Mouse (Mus musculus) midbrain, embryonic 16.5 days (tissue): ENCODE measurements at regions not wholly inside any gene's neighbourhood (a gene's known extent, or its start where the extent isn't known, plus 50 kb on each side); places are given as distances from the start of the nearest gene placed in this dataset.

Experiments
- ATAC-seq: fragments of 200-750 bp; cut with Nextera tagmentation; 2 replicates; pipeline ENCODE4 v1.8.0; 2017; ENCODE audit warnings: moderate TSS enrichment
- H3K27ac ChIP-seq: fragments of 300-500 bp; sonication (generic); 2 replicates; pipeline ENCODE4 v1.5.1; 2014; ENCODE audit warnings: mild to moderate bottlenecking, low read length, mixed read lengths
- H3K27me3 ChIP-seq: fragments of 300-500 bp; sonication (generic); 2 replicates; pipeline ENCODE4 v1.6.1; 2014; ENCODE audit warnings: low read depth, low read length, mixed read lengths; ENCODE audit not compliant: control insufficient read depth, insufficient read depth
- H3K36me3 ChIP-seq: fragments of 300-500 bp; sonication (generic); 2 replicates; pipeline ENCODE4 v1.6.1; 2014; ENCODE audit warnings: mild to moderate bottlenecking, low read length, moderate library complexity, mixed read lengths; ENCODE audit not compliant: control insufficient read depth, insufficient read depth
- H3K4me1 ChIP-seq: fragments of 300-500 bp; sonication (generic); 2 replicates; pipeline ENCODE4 v1.6.1; 2014; ENCODE audit warnings: mild to moderate bottlenecking, low read length, mixed read lengths; ENCODE audit not compliant: control insufficient read depth, insufficient read depth
- H3K4me2 ChIP-seq: fragments of 300-500 bp; sonication (generic); 2 replicates; pipeline ENCODE4 v1.6.1; 2014; ENCODE audit warnings: mild to moderate bottlenecking, low read length, mixed read lengths
- H3K4me3 ChIP-seq: fragments of 300-500 bp; sonication (generic); 2 replicates; pipeline ENCODE4 v1.5.1; 2014; ENCODE audit warnings: low read depth, mild to moderate bottlenecking, low read length, moderate library complexity, mixed read lengths
- H3K9ac ChIP-seq: fragments of 300-500 bp; sonication (generic); 2 replicates; pipeline ENCODE4 v1.6.1; 2014; ENCODE audit warnings: low read depth, low read length, mixed read lengths
- H3K9me3 ChIP-seq: fragments of 300-500 bp; sonication (generic); replicated peaks from 2 replicates; pipeline ENCODE4 v1.6.1; 2014; ENCODE audit warnings: mild to moderate bottlenecking, low read length, mixed read lengths; ENCODE audit not compliant: control insufficient read depth, poor library complexity, severe bottlenecking
- WGBS: fragments of 180-500 bp; shearing (Covaris S2); extraction: QIAGEN DNeasy Blood & Tissue Kit; methylation state at CpG from one replicate; pipeline ENCODE4 v1.1.7; 2014; 5-methylcytosine and 5-hydroxymethylcytosine counted together

DNA sequence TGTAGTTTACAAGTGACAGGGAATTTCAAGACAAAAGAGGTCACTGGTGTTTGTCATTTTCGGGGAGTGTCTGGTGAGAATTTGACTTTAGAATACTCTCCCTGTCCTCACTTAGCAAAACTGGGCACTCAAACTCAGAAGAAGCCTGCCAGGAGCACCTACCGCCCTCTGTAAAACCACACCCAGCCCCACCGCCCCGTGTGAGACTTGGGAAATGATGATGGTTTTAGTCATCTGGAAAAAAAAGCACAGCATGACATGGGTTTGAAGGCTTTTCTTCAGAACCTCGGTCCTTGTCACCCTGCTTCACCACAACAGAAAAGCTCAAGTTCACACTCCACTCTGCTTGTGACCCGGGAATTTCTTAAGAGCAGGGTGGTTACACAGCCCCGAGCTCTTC lies 210.4 kb upstream of the Spdye4c start:
- Histone ChIP-seq H3K36me3 (no peaks in the 10 kb centered on the region), H3K9me3 (no peaks in the 10 kb centered on the region), H3K4me3 (no peak overlapping the region), H3K4me2 (no peak overlapping the region), H3K9ac (no peak overlapping the region), H3K27ac (no peak overlapping the region), H3K27me3 (no peaks in the 10 kb centered on the region), H3K4me1 (peaks cover 6% of the 10 kb centered on the region; the same call in 1 of the 2 replicates)
- 34% methylated on average over 7 of the region's 7 CpGs for WGBS
- no peak for ATAC-seq

DNA sequence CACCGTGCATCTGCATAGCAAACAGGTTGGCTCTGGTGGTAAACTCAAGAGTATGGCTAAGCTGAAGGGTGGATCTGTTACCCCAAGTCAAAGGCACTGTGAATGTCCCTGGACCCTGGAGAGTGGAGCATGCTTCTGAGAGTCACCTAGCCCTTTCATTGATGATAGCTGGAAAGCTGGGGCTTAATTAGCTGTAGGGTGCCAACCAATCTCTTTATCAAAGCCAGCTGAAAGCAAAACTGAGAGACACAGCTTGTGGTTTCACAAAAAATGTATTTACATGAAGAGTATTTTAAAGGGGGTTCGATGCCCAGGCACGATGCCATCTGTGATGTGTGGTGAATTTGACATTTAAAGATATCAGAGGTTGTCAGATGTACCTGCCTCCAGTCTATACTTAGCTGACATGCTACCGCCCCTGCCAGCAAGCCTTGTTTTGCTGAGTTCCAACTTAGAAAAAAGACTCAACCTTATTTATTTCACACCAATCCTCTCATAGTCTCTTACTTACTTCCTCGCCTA lies 209.3 kb upstream of the Spdye4c start:
- Histone ChIP-seq H3K27ac (no peak overlapping the region), H3K4me1 (peaks cover 6% of the 10 kb centered on the region; the same call in 1 of the 2 replicates), H3K9ac (no peak overlapping the region), H3K27me3 (no peaks in the 10 kb centered on the region), H3K9me3 (no peaks in the 10 kb centered on the region), H3K4me2 (no peak overlapping the region), H3K4me3 (no peak overlapping the region), H3K36me3 (no peaks in the 10 kb centered on the region)
- ATAC-seq, result no peak
- 77% methylated on average over 5 of the region's 5 CpGs for WGBS

DNA sequence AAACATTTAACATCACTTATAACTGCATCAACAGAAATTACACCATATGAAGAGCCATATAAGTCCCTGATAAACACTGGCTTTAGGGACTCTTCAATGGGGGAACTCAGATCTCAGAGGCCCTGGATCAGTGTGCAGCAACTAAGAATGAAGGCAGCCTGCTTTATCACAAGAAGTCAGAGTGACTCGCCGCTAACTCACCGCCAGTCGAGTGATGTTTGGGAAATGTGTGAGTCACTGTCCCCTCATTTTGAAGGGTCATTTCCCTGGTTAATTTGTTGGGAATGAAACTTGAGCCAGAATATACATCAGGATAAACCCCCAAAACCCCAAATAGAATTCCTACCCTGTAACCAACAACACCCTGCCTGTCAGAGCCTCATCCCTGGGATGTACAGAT lies 208.5 kb upstream of the Spdye4c start:
- H3K36me3 ChIP-seq, result no peaks in the 10 kb centered on the region
- WGBS, result 94% methylated on average over 4 of the region's 4 CpGs
- H3K27ac ChIP-seq, result no peak overlapping the region
- no peak overlapping the region for H3K4me3 ChIP-seq
- no peak overlapping the region for H3K9ac ChIP-seq
- no peak for ATAC-seq
- peaks cover 6% of the 10 kb centered on the region; the same call in 1 of the 2 replicates for H3K4me1 ChIP-seq
- H3K4me2 ChIP-seq, result no peak overlapping the region
- H3K9me3 ChIP-seq, result no peaks in the 10 kb centered on the region
- H3K27me3 ChIP-seq, result no peaks in the 10 kb centered on the region

DNA sequence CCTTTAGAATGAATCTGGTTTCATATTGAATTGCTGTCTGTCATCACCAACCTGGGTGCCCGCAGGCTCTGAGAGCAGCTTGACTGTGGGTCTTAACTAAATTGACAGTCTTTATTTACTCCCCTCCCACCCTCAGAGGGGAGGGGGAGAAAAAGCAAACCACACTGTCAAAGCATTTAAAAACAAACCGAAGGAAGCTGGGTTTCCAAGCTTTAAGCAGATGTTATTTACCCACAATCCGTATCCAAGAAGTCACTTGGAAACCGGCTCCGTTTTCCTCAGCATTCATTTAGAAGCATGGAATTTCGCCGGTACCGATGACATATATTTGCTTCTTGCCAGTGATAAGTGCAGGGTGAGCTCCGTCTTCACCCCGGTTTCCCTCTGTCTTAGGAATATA lies 206.4 kb upstream of the Spdye4c start:
- no peaks in the 10 kb centered on the region for H3K9me3 ChIP-seq
- H3K27ac ChIP-seq, result no peak overlapping the region
- WGBS, result 84% methylated on average over 10 of the region's 10 CpGs
- no peaks in the 10 kb centered on the region for H3K36me3 ChIP-seq
- no peak overlapping the region for H3K9ac ChIP-seq
- ATAC-seq, result no peak
- H3K4me1 ChIP-seq, result peaks cover 14% of the 10 kb centered on the region
- no peaks in the 10 kb centered on the region for H3K27me3 ChIP-seq
- H3K4me3 ChIP-seq, result no peak overlapping the region
- H3K4me2 ChIP-seq, result no peak overlapping the region

DNA sequence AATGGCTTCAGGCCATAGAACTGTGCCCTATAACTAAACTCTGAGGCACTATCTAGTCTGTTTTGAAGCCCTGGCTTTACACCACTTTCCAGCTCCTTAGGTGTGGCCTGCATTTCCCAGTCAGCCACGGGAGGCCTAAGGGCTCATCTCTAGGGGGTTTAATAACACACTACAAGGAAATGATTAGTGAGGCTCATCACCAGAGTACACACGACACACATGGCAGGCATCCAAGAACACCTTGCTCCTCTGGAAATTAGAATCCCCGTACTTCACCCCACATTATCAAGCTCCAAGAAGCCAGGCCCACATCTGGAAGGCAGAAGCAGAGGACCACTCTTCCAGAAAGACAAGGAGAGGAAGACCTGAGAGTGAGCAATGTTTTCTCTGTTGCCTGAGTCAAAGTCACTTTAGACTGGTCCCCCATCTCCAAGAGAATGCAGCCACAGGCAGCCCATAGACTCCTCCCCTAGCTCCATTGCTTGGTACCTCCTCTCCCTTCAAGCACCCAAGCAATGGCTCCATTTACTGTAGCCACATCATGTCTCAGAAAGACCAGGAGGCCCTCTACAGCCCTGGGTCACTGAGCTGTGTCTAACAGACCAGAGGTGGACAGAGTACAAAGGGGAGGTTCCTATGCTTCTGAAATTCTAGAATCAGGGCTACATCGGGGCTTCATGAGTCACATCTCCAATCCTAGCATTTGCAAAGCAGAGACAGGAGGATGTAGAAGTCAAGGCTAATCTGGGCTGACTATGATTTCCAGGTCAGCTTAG lies 204.0 kb upstream of the Spdye4c start:
- H3K4me1 ChIP-seq, result peaks cover 10% of the 10 kb centered on the region
- no peaks in the 10 kb centered on the region for H3K27me3 ChIP-seq

DNA sequence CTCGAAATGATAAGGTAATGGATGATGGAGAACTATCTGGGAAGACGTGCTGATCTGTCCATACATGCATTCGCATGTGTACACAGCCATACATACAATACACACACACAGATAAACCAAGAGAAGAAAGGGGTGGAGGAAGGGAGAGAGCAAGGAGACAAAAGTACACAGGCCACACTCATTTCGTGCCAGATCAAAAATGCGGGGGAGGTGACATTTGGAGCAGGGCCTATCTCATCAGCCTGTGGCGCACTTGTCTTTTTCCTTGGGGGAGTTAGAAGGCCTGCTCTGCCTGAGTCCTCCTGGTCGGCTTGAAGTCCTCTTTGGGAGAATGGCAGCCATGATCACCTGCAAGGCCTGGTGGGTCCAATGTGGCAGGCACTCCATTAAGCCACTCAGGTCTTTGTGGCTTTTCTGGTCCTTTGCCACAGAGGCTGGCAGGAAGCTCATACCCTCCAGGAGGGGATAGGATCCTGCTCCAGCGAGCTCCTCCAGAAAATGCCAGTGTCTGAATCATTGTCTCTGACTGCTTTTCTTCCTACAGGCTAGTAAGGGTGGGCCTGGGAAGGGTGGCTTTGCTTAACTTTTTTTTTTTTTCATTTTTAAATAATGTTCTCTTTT lies 203.0 kb upstream of the Spdye4c start:
- Histone ChIP-seq H3K4me3 (no peak overlapping the region), H3K4me2 (no peak overlapping the region), H3K9ac (no peak overlapping the region), H3K27me3 (0 out of 2 replicates have a peak, but pooled peaks cover 3% of the 10 kb centered on the region), H3K36me3 (no peaks in the 10 kb centered on the region), H3K27ac (no peak overlapping the region), H3K9me3 (no peaks in the 10 kb centered on the region), H3K4me1 (peaks cover 10% of the 10 kb centered on the region)
- no peak for ATAC-seq
- WGBS, result 75% methylated on average over 8 of the region's 8 CpGs

More for the DNA sequence above, 204.0 kb upstream of the Spdye4c start:
- no peak overlapping the region for H3K4me2 ChIP-seq
- no peak overlapping the region for H3K4me3 ChIP-seq
- no peaks in the 10 kb centered on the region for H3K9me3 ChIP-seq
- H3K9ac ChIP-seq, result no peak overlapping the region
- no peak for ATAC-seq
- no peak overlapping the region for H3K27ac ChIP-seq
- WGBS, result 76% methylated on average over 4 of the region's 4 CpGs
- no peaks in the 10 kb centered on the region for H3K36me3 ChIP-seq

DNA sequence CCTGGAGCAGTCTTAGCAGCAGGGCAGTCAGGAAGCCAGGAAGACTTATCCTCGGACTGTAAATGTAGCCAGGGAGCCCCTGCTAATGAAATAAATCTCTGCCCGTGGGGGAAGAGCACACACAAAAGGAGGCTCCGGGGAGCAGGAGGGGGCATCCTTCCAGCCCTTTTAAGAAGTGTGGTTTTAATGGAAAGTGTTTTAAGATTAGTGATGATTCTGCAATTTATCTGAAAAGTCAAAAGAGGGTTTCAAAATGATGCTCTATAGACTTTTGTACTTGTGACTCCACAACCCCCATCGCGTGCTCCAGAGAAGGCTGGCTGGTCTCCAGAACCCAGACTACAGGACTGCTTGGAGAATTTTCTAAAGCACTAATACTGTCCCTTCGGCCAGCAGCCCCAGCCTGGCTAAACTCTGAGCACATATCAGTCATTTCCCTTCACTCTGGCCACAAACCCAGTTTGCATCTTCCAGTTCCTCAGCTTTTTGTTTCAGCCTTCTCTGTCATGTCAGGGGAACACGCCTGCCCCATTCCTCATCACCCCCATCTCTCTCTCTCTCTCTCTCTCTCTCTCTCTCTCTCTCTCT lies 202.0 kb upstream of the Spdye4c start:
- H3K4me3 ChIP-seq, result no peak overlapping the region
- H3K4me1 ChIP-seq, result peaks cover 10% of the 10 kb centered on the region
- H3K36me3 ChIP-seq, result no peaks in the 10 kb centered on the region
- H3K4me2 ChIP-seq, result no peak overlapping the region
- ATAC-seq, result no peak
- H3K27ac ChIP-seq, result no peak overlapping the region
- no peak overlapping the region for H3K9ac ChIP-seq
- H3K9me3 ChIP-seq, result no peaks in the 10 kb centered on the region
- H3K27me3 ChIP-seq, result peaks cover 9% of the 10 kb centered on the region
- WGBS, result 9% methylated on average over 7 of the region's 7 CpGs

DNA sequence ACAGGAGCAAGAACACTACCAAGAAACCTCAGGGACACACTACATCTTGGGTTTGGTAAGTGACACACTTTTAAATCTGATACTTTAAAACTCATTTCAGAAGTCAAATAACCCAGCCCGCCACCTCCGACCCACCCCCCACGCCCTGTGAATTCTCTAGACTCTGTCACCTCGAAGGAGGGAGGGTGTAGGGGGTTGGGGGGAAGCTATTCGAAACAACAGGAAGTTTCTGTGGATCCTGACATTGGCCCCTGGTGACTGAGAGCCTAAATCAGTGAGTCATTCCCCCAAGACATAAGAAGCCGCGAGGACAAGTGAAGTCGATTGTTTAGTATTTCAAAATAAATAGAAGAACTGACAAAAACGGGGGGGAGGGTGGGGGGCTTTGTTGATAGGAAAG lies 198.7 kb upstream of the Spdye4c start:
- Histone ChIP-seq H3K4me3 (no peak overlapping the region), H3K4me2 (no peak overlapping the region), H3K27ac (no peak overlapping the region), H3K9ac (no peak overlapping the region), H3K4me1 (peaks cover 10% of the 10 kb centered on the region), H3K36me3 (no peaks in the 10 kb centered on the region), H3K9me3 (no peaks in the 10 kb centered on the region), H3K27me3 (peaks cover 15% of the 10 kb centered on the region)
- 18% methylated on average over 9 of the region's 9 CpGs for WGBS
- no peak for ATAC-seq

DNA sequence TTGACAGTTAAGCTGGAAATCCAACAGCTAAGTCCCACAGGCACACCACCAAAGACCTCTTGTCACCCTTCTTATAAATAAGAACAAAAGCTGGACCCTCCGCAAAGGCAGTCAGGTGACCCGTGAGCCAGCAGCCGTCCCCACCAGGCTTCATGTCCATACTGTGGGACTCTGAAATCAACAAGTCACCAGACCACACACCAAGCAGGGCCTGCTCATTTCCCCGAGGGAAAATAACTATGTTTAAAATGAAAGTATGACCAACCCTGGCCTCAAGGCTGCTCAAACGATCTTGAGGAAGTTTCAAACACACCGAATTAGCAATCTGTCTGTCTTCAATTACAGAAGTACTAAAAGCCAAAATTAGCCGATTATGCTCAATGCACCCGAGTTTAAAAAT lies 197.6 kb upstream of the Spdye4c start:
- no peaks in the 10 kb centered on the region for H3K9me3 ChIP-seq
- peaks cover 15% of the 10 kb centered on the region for H3K27me3 ChIP-seq
- H3K9ac ChIP-seq, result no peak overlapping the region
- no peak overlapping the region for H3K4me2 ChIP-seq
- H3K4me3 ChIP-seq, result no peak overlapping the region
- no peaks in the 10 kb centered on the region for H3K36me3 ChIP-seq
- WGBS, result 34% methylated on average over 8 of the region's 8 CpGs
- peaks cover 10% of the 10 kb centered on the region for H3K4me1 ChIP-seq
- no peak for ATAC-seq
- no peak overlapping the region for H3K27ac ChIP-seq
